Mouse (Mus musculus) lung, adult 2 months (tissue): Measurements from ENCODE around the gene Prdx2.

Source experiments
- CTCF ChIP-seq: fragments of 200-500 bp; IDR thresholded peaks from 2 replicates; pipeline ENCODE4 v1.5.1; 2011; ENCODE audit warnings: mild to moderate bottlenecking, low read length, control low read depth; ENCODE audit not compliant: insufficient read depth
- POLR2A ChIP-seq: fragments of 200-500 bp; IDR thresholded peaks from 2 replicates; pipeline ENCODE4 v1.6.1; 2011; ENCODE audit warnings: low read depth, mild to moderate bottlenecking, control low read depth, low read length, borderline replicate concordance; ENCODE audit errors: extremely low read depth

DNA sequence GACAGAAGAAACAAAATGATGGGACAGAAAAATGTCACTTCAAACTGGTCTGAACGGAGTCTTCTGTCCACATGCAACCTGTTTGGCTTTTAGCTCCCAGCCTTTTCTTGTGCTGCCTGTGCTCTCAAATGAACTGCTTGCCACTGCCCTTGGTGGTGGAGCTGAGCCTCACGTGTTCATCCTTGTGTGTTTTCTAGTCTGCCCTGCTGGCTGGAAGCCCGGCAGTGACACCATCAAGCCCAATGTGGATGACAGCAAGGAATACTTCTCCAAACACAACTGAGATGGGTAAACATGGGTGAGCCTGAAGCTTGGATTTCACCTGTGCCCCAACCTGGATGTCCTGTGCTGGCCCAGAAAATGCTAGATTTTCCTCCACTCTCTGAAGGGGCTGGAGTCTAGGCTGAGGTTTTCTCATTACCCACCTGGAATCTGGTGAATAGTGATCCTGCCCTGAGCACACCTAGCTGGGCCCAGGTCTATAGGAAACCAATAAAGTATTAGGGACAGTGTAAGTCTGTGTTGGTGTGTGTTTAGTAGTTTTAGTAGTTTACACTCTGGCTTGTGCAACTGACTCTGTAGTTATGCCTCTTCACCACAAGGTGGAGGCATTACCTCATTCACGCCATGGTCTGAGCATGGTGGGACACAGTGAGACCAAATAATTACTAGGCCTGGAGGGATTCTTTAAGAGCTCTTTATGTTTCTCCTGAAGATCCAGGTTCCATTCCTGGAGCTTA, 4.6 kb downstream of the Prdx2 start:
- TF ChIP-seq POLR2A (no peak), CTCF (peak; percentile 77)
